In the genomic region with DNA sequence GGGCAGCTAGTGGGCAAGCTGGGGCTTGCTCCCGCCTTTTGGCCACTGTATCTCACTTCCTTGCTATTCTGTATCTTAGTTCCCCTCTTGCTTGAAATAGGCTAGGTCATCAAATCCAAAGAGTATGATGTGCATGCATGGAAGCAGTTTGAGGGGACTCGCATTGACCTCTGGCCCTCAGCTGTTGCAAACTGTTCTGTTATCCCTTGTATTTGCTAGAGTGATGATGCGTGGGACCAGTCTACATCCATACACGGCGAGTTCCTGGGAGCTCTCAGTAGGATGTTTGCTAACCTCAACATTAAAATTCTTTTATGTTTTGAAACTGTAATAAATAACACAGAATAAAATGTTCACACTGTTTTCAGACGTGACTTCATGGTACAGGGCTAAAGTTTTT, we compare ENCODE assay signal across 17 mouse cellular contexts. TPM values are rescaled to one million over a fixed set of nuclear protein-coding genes. Genes with fewer than 3 reads are reported as not detected.
DNase-seq lines count a peak whose midpoint lies in the region; ATAC-seq and TF ChIP-seq lines count a peak whose summit lies in the region.
"Had no signal": no experiment of that assay in that cellular context is flagged by ENCODE, and none has a peak within 500 bp of the region (broad histone marks: within the 10 kb centered on the region; RNA-seq: fewer than 3 reads in every experiment).

No protein-coding gene starts in this region.

- peak overlapping the region; percentile 57 for H3K27ac ChIP-seq in heart, embryonic 12.5 days (ENCODE audit: poor library complexity, severe bottlenecking)
- no peak overlapping the region for H3K27ac ChIP-seq in lung, embryonic 14.5 days (ENCODE audit: low read depth)
- H3K27ac ChIP-seq in ES-E14 (ENCODE audit: insufficient read depth, low read depth, low read length, poor library complexity, severe bottlenecking): 0 out of 2 replicates have a peak overlapping the region, but pooled peaks have one; percentile 33
- H3K27ac ChIP-seq in liver, embryonic 16.5 days (ENCODE audit: low read length): peak overlapping the region; percentile 48
- H3K27ac ChIP-seq: embryonic facial prominence, embryonic 12.5 days; limb, embryonic 13.5 days had no signal

- TF ChIP-seq CTCF in lung, embryonic 14.5 days (IDR thresholded peaks at IDR 0.05; ENCODE audit: low read depth): no peak
- no peak for TF ChIP-seq CTCF in lung, adult 2 months (IDR thresholded peaks at IDR 0.05; ENCODE audit: insufficient read depth, low read length)

- peaks cover 29% of the 10 kb centered on the region for H3K4me1 ChIP-seq in heart, embryonic 12.5 days (replicated peaks)
- peaks cover 10% of the 10 kb centered on the region for H3K4me1 ChIP-seq in lung, embryonic 14.5 days (ENCODE audit: insufficient read depth)
- peaks cover 10% of the 10 kb centered on the region; the same call in 1 of the 2 replicates for H3K4me1 ChIP-seq in lung, adult 2 months (ENCODE audit: control insufficient read depth, insufficient read depth, low read length)
- peaks cover 10 to 11% of the 10 kb centered on the region in 2 experiments for H3K4me1 ChIP-seq in ES-E14 (ENCODE audit: control insufficient read depth in 2 of 2, insufficient read depth in 2 of 2, low read length in 2 of 2, poor library complexity in 1 of 2)
- peaks cover 18% of the 10 kb centered on the region for H3K4me1 ChIP-seq in liver, embryonic 16.5 days (ENCODE audit: control insufficient read depth, low read depth, low read length)

- TF ChIP-seq POLR2A in lung, adult 2 months (IDR thresholded peaks at IDR 0.05; ENCODE audit: borderline replicate concordance, extremely low read depth, low read depth, low read length): no peak

- DNase-seq in heart, postnatal 4 days: no peak
- DNase-seq in lung, embryonic 14.5 days: peak; percentile 66
- no peak for DNase-seq in lung, adult 2 months
- no peak for DNase-seq in ES-E14 (ENCODE audit: low read depth, low spot score)
- no peak for DNase-seq in thymus, postnatal 25 days
- DNase-seq in urinary bladder, postnatal 4 days (ENCODE audit: low spot score in 2 of 2): no peak
- DNase-seq: adrenal gland, postnatal 25 days; cerebellum, adult 8-10 months; forebrain, postnatal 0 days; kidney, adult 18-20 months; kidney, postnatal 25 days had no signal

- H3K4me2 ChIP-seq in heart, embryonic 12.5 days: peak overlapping the region; percentile 48
- H3K4me2 ChIP-seq in lung, embryonic 14.5 days: no peak overlapping the region
- H3K4me2 ChIP-seq in liver, embryonic 16.5 days (ENCODE audit: low read depth, low read length): 0 out of 2 replicates have a peak overlapping the region, but pooled peaks have one; percentile 24
- H3K4me2 ChIP-seq: embryonic facial prominence, embryonic 12.5 days; limb, embryonic 13.5 days had no signal

- H3K36me3 ChIP-seq in heart, embryonic 12.5 days: peaks cover 6% of the 10 kb centered on the region
- no peaks in the 10 kb centered on the region for H3K36me3 ChIP-seq in lung, embryonic 14.5 days (ENCODE audit: insufficient read depth)
- no peaks in the 10 kb centered on the region for H3K36me3 ChIP-seq in ES-E14 (ENCODE audit: control insufficient read depth, insufficient read depth, low read length, poor library complexity, severe bottlenecking)
- H3K36me3 ChIP-seq in liver, embryonic 16.5 days (ENCODE audit: control insufficient read depth, insufficient read depth): no peaks in the 10 kb centered on the region
- H3K36me3 ChIP-seq: embryonic facial prominence, embryonic 12.5 days had no signal

- H3K9me3 ChIP-seq in heart, embryonic 12.5 days (replicated peaks): peaks cover 4% of the 10 kb centered on the region; the same call in 1 of the 2 replicates
- no peaks in the 10 kb centered on the region for H3K9me3 ChIP-seq in lung, embryonic 14.5 days (ENCODE audit: low read depth, low read length)
- no peaks in the 10 kb centered on the region for H3K9me3 ChIP-seq in ES-E14 (ENCODE audit: control insufficient read depth, insufficient read depth, low read depth, low read length)
- H3K9me3 ChIP-seq in liver, embryonic 16.5 days (replicated peaks; ENCODE audit: control insufficient read depth, low read length): no peaks in the 10 kb centered on the region
- H3K9me3 ChIP-seq: limb, embryonic 13.5 days had no signal

- H3K27me3 ChIP-seq in heart, embryonic 12.5 days (replicated peaks): no peaks in the 10 kb centered on the region; the same call in 1 of the 2 replicates
- H3K27me3 ChIP-seq in lung, embryonic 14.5 days (ENCODE audit: insufficient read depth, low read length): no peaks in the 10 kb centered on the region
- H3K27me3 ChIP-seq in liver, embryonic 16.5 days (ENCODE audit: control insufficient read depth, insufficient read depth, low read depth, low read length): no peaks in the 10 kb centered on the region
- H3K27me3 ChIP-seq: embryonic facial prominence, embryonic 12.5 days; limb, embryonic 13.5 days had no signal

- WGBS in heart, embryonic 12.5 days: 76% methylated on average over 6 of the region's 6 CpGs
- WGBS in lung, embryonic 14.5 days: 48% methylated on average over 6 of the region's 6 CpGs
- 71% methylated on average over 6 of the region's 6 CpGs for WGBS in lung, adult 2 months
- 56% methylated on average over 6 of the region's 6 CpGs for WGBS in liver, embryonic 16.5 days (ENCODE audit: insufficient replicate concordance)

- in situ Hi-C loops in ES-E14 (cut with MboI; ENCODE audit: low sequenced_read_pairs in 2 of 2, unreplicated experiment in 2 of 2): no loop called here

- H3K9ac ChIP-seq in heart, embryonic 12.5 days: peak overlapping the region; percentile 43; the same call in 1 of the 2 replicates
- H3K9ac ChIP-seq in lung, embryonic 14.5 days: no peak overlapping the region
- H3K9ac ChIP-seq in ES-E14 (ENCODE audit: insufficient read depth, low read depth, low read length, poor library complexity, severe bottlenecking): 0 out of 2 replicates have a peak overlapping the region, but pooled peaks have one; percentile 10
- no peak overlapping the region for H3K9ac ChIP-seq in liver, embryonic 16.5 days (ENCODE audit: low read depth, low read length)
- H3K9ac ChIP-seq: embryonic facial prominence, embryonic 12.5 days; forebrain, postnatal 0 days; limb, embryonic 13.5 days had no signal

- ATAC-seq in heart, embryonic 12.5 days (ENCODE audit: insufficient number of reproducible peaks, low FRiP score): no peak
- peak; percentile 36; the same call in 1 of the 2 replicates for ATAC-seq in lung, embryonic 14.5 days (ENCODE audit: insufficient read depth)
- ATAC-seq in liver, embryonic 16.5 days (ENCODE audit: low read depth): no peak
- ATAC-seq: forebrain, postnatal 0 days; hindbrain, embryonic 16.5 days; midbrain, embryonic 16.5 days had no signal

- no peak overlapping the region for H3K4me3 ChIP-seq in heart, embryonic 12.5 days
- H3K4me3 ChIP-seq in lung, embryonic 14.5 days (ENCODE audit: low read depth, low read length): no peak overlapping the region
- no peak overlapping the region for H3K4me3 ChIP-seq in lung, adult 2 months (replicated peaks; ENCODE audit: extremely low read depth, low read depth, low read length)
- peak overlapping the region; percentile 28 to 31; a peak in 3 of 4 replicates for H3K4me3 ChIP-seq in ES-E14 (ENCODE audit: insufficient read depth in 1 of 2, low read depth in 1 of 2, low read length in 2 of 2, poor library complexity in 1 of 2, severe bottlenecking in 1 of 2)
- H3K4me3 ChIP-seq in liver, embryonic 16.5 days (ENCODE audit: low read depth, low read length): no peak overlapping the region
- H3K4me3 ChIP-seq: embryonic facial prominence, embryonic 12.5 days; limb, embryonic 13.5 days had no signal

TF ChIP-seq in ES-E14, 5 proteins besides CTCF, POLR2A, EP300 and RAD21:
- TF ChIP-seq CHD2 (IDR thresholded peaks at IDR 0.05; ENCODE audit: low read depth, low read length) (no peak), ZNF384 (IDR thresholded peaks at IDR 0.05; ENCODE audit: low read depth, low read length) (no peak), ZC3H11A (IDR thresholded peaks at IDR 0.05; ENCODE audit: borderline replicate concordance, low read depth, low read length) (no peak), MAFK (IDR thresholded peaks at IDR 0.05; ENCODE audit: insufficient read depth, low read depth, low read length) (no peak), HCFC1 (IDR thresholded peaks at IDR 0.05; ENCODE audit: borderline replicate concordance, insufficient read depth, low read length) (no peak)

RNA-seq across cellular contexts. Expression of a gene that starts 13.3 kb away (rescaled TPM):
- 25.4 and 26.9 TPM in 2 replicates for polyA plus RNA-seq in heart, embryonic 12.5 days (2016; fragmentation: Nextera tagmentation; extraction: Ambion mirVana)
- 10 to 100 TPM; 20.7 to 24.4 TPM for total RNA-seq in heart, postnatal 4 days (2021)
- 26.2 and 26.8 TPM in 2 replicates for polyA plus RNA-seq in lung, embryonic 14.5 days (2014; fragmentation: Nextera tagmentation; extraction: Ambion mirVana)
- 10.7 and 16.2 TPM in 2 replicates for polyA plus RNA-seq in lung, adult 2 months (2012; rRNA removed)
- 30.9 and 33.6 TPM in 2 replicates for total RNA-seq in ES-E14 (2012; rRNA removed)
- 10.2 and 10.7 TPM in 2 replicates for polyA plus RNA-seq in liver, embryonic 16.5 days (2015; fragmentation: Nextera tagmentation; extraction: Ambion mirVana)

Comparison
In these comparisons a context has a peak if more than half of its experiments do, and no peak if none do; other contexts are left out.
1. H3K4me3 ChIP-seq: peak in ES-E14 (2 of 2); none in heart, embryonic 12.5 days (single experiment), lung, embryonic 14.5 days (single experiment), lung, adult 2 months (single experiment) and liver, embryonic 16.5 days (single experiment).
2. H3K9ac ChIP-seq: peak in heart, embryonic 12.5 days (single experiment) and ES-E14 (single experiment); none in lung, embryonic 14.5 days (single experiment) and liver, embryonic 16.5 days (single experiment).